Mouse (Mus musculus) stomach, postnatal 0 days (tissue): ENCODE results near the gene Rac3.

Experiments used
- CTCF ChIP-seq: IDR thresholded peaks from 2 replicates; pipeline ENCODE4 v1.5.1; 2016; ENCODE audit warnings: antibody characterized with exemption, low read depth, mild to moderate bottlenecking, moderate library complexity
- EP300 ChIP-seq: optimal IDR thresholded peaks from 2 replicates; pipeline ENCODE3; 2016; ENCODE audit warnings: antibody characterized with exemption

GRCm38 (mm10) chr11:120673594-120674122 is 47.6 kb upstream of the Rac3 start:
- TF ChIP-seq CTCF (no peak), EP300 (no peak)
